Mouse (Mus musculus): ENCODE measurements around the gene Ccdc150.
A peak's percentile ranks its signal among the peaks of the same experiment; 100 is the strongest.

DNA sequence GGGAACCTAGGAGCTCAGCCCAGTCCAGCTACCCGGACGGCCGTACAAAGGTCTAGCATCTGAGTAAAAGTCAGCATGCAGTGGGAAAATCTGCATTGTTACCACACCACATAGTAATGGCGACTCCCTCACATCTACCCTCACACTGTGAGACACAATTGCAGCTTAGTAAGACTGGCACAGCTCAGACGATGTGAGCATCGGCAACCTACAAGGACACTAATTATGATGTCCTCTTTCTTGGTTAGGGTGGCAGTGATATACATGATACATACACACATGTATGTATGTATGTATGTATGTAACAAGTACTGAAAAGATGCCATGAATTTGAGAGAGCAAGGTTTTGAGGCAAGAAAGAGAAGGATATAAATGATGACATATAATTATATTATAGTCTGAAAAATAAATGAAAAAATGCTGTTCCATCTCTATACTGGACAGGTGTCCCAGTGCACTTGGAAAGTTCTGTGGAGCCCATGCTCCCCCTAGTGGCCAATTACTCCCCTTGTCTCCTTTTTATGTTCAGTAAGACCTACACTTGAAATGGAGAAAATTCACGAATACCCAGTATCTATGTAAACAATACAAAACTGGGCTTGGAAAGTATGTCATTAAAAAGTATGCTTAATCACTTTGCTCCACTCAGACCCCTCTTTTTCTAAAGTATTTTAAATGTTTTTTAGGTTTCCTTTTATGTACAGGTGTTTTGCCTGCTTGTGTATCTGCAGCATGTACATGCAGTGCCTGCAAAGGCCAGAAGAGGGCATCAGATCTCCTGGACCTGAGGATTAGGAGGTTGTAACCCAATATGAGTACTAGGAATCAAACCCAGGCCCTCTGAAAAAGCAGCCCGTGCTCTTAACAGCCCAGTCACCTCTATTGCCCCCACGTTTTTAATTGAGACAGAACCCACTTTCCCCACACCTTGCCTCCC is 130.8 kb downstream of the Ccdc150 start:
- peak; percentile 18; the same call in 1 of the 2 replicates for TF ChIP-seq CTCF (IDR thresholded peaks at IDR 0.05; ENCODE audit: low read depth, low read length)
- no peak for TF ChIP-seq GATA2 (IDR thresholded peaks at IDR 0.05; ENCODE audit: borderline replicate concordance, low read depth, low read length)

Measured in G1E (cell line).